Mouse (Mus musculus): ENCODE data around the gene Ifna7.

Ifna7 gene

DNA sequence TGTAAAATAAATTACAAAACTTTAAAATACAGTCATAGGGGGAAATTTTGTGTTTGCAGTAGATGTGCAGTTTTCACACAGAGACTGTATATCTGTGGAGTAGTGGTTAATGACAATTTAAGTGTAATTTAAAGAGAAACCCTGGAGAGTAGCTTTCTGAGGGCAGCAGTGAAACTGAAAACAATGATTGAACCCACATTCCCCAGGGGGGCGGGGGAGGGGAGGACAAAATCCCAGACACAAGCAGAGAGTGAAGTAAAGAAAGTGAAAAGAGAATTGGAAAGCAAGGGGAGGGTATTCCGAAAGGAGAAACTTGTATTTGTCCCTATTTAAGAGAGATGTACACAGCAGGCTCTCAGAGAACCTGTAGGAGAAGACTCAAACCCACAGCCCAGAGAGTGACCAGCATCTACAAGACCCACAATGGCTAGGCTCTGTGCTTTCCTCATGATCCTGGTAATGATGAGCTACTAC lies 25.4 kb downstream of the Ifna7 start, which contains the start of gene Ifna4:
Gene Ifna4, plus strand, starts transcription at position 424 of the 474 bp plus-strand sequence.
- DNase-seq = no peak

DNA sequence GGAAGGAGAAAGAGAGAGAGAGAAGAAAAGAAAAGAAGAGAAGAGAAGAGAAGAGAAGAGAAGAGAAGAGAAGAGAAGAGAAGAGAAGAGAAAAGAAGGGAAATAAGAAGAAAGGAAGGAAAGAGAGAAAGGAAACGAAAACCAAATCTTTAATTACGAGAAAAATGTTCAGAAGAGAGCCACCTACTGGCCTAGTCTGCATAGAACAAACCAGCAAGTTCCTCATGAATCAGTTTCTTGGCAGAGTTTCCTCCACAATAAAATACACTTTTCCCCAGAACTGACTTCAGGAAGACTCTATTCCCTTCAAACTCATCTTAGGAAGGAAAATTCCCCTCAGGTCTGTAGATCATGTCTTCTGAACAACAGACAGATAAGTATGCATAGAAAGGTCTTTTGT lies 29.3 kb downstream of the Ifna7 start:
- no peak for DNase-seq

DNA sequence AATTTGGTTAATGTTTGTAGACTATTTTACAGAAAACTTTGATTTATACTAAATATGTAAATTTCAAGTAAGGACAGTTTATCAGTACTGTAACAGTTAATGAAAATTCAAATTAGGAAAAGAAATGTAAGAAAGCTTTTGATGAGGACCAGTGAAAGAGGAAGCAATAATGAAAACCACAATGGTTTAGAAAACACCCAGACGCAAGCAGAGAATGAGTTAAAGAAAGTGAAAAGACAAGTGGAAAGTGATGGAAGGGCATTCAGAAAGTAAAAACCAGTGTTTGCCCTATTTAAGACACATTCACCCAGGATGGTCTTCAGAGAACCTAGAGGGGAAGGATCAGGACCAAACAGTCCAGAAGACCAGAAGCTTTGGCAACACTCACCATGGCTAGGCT lies 33.7 kb downstream of the Ifna7 start, which contains the start of gene Ifna1:
Gene Ifna1, plus strand, starts transcription at position 390 of the 400 bp plus-strand sequence.
- DNase-seq = no peak

DNA sequence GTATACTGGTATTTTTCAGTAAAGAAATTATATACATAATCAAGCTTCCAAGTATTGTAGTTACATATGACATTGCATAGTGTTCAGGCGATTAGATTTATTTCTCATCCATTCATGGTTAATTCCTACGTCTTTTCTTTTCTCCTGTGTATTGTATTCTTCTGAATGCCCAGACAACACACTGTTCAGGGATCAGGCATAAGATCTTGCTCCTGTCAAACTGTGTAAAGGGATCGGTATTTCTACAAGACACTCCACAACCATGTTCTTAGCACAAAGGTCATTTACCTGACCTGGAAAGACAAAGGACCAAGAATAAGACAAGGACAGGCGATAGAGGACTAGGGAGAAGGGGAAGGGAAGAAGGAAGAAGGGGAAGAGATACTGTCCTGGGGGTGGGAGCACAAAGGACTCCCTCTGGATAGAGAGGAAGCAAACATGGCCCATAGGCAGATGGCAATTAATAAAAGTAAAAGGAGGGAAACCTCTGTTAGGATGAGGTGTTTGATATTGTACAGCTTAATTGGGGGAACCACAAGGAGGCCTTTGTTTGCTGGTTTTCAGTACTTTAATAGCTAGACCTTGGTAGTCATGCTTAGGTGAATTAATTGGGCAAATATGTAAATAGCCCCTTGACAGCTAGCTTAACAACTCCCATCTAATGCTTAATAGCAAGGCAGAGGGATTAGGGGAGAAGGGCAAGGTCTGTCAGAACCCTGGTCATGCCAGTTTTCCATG lies 35.2 kb downstream of the Ifna7 start:
- no peak for DNase-seq

DNA sequence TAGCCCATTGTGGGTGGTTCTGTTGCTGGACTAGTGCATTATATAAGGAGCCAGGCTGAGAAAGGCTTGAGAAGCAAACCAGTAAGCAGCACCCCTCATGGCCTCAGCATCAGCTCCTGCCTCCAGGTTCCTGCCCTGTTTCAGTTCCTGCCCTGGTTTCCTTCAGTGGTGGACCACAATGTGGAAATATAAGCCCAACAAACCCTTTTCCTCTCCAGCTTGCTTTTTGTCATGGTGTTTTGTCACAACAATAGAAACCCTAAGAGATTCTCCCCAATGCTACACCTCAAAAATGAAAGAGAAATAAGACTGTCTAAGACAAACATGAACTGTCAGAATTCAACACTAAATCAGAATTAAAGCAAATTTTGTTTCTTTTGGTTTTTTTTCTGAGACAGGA lies 43.2 kb downstream of the Ifna7 start:
- no peak for DNase-seq

DNA sequence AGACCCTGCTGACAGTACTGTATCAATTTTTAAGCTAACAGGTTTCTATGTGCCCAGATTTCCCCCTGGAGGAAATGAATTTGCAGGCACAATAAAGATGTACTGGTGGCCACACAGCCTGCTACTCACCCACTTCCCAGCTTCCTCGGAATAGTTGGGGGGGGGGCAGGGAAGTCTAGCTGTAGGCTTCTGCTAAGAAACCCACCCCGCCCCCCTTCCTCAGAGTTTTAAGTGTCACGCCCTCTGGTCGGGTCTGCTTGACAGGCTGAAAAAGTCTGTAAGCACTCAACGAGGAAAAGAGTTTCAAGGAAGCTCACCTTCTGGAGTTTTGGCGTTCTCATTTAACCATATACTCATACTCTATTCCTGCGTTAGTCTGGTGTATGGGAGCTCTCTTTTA lies 47.3 kb downstream of the Ifna7 start:
- no peak for DNase-seq

DNA sequence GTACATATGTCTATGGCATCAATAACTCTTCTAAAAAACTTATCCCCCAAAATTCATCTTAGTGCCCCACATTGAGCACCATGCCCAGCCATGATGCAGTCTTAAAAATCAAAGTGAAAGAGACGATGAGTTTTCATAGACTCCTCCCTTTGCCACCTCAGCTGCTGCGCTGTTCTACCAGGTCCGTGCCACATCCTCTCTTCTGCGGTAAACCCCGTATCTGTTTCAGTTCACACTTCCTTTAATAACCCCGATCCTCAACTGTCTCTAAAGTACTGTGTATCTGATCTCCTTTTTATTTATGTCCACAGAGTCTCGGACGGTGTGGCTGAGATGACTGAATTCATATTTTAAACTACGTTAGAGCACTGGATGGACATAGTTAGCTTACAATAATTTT lies 48.6 kb downstream of the Ifna7 start:
- DNase-seq = no peak

DNA sequence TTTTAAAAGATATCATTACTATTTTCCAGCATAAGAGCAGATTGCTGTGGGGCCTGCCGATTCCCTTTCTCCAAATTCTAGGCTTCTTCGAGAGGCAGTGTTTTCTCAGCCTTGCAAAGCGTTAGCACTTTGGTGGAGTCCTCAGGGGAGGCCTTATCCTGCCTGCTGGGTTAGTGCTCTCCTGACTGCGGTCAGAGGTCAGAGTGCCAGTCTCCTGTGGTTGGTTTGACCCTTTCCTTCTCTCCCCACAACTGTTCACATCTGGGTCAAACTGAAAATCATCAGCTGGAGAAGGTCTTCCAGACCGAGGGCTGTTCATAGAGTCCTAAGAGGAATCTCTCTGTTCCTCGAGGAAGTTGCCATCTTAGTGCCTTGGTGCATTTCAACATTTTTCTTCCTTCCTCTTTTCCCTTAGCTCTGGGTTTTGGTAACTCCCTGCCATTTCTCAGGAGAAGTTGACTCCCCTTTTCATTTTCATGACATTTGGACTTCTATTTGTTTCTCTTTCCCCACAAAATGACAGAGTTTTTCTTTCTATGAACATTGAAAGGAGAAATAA lies 49.1 kb downstream of the Ifna7 start:
- DNase-seq = no peak

Measured in cerebellum, postnatal 36 days (tissue).